Mouse (Mus musculus) inflammation-experienced regulatory T-cells, adult 6 months (primary cell): ENCODE results near the gene Galnt16. TPM values are rescaled to one million over a fixed set of nuclear protein-coding genes. Genes with fewer than 3 reads are reported as not detected.

Source experiments
- polyA plus RNA-seq, 3 experiments: library from polyadenylated mRNA; unstranded; fragments of 100-300 nt; shearing (Covaris generic); gene quantifications; one replicate each; pipeline ENCODE4 v1.2.1; 2017

Gene Galnt16
- polyA plus RNA-seq, 3 experiments from 2014 or later, result 0.70 to 1.6 TPM; not detected in 1

Other genes with a start within 250 kb of the Galnt16 start
- 10 to 100 TPM; 15.3 to 18.7 (median 16.5) TPM for gene Dcaf5, start 81.7 kb upstream of the Galnt16 start, polyA plus RNA-seq
- gene Exd2, start 55.2 kb upstream of the Galnt16 start, polyA plus RNA-seq, result 10 to 100 TPM; 17.8 to 30.0 (median 25.9) TPM
- gene Slc39a9, start 125.6 kb downstream of the Galnt16 start, polyA plus RNA-seq, result 10 to 100 TPM; 22.2 to 22.7 (median 22.5) TPM
- gene Erh, start 126.1 kb downstream of the Galnt16 start, polyA plus RNA-seq, result 100 to 1,000 TPM; 131 to 147 (median 146) TPM
- 1 to 10 TPM in 2 of 3 experiments, not detected in 1; 1.5 to 2.4 TPM for gene Plekhd1, start 174.3 kb downstream of the Galnt16 start, polyA plus RNA-seq
- not detected for gene Ccdc177, start 242.4 kb downstream of the Galnt16 start, polyA plus RNA-seq